Mouse (Mus musculus): ENCODE measurements at regions not wholly inside any gene's neighbourhood (a gene's known extent, or its start where the extent isn't known, plus 50 kb on each side); places are given as distances from the start of the nearest gene placed in this dataset.

DNA sequence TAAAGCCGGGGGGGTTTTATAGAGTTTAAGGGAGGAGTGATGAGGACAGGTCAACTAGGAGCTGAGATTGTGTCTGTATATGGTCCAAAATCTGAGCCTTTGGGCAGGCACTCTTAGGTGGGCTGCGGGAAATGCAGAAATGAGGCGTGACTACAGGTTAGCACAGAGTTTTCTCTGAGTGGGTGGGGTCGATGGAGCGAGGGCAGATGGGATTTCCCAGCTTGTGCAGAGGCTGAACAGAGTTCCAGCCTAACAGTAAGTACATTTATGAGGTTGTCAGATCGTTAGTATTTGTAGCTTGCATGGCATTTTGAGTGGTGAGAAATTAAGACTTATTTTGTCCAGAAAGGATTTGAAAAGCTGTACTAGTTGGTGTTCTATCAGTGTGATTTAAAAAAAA is 1358.4 kb downstream of the Gsdmc2 start:
- H3K9ac ChIP-seq (ENCODE audit: low read depth, poor library complexity, severe bottlenecking): no peak overlapping the region
- H3K27ac ChIP-seq (ENCODE audit: insufficient read depth, low read length): no peak overlapping the region
- no peak for TF ChIP-seq POLR2A (IDR thresholded peaks at IDR 0.05; ENCODE audit: insufficient read depth, low read length)
- TF ChIP-seq CTCF (IDR thresholded peaks at IDR 0.05; ENCODE audit: low read depth, low read length): no peak
- TF ChIP-seq EP300 (IDR thresholded peaks at IDR 0.05; ENCODE audit: insufficient read depth, low read depth, low read length): no peak
- H3K4me1 ChIP-seq (ENCODE audit: control insufficient read depth, insufficient read depth, low read length): no peaks in the 10 kb centered on the region
- no peaks in the 10 kb centered on the region for H3K9me3 ChIP-seq (replicated peaks; ENCODE audit: control insufficient read depth, insufficient read depth, low read length, poor library complexity, severe bottlenecking)
- no peak overlapping the region for H3K4me3 ChIP-seq (ENCODE audit: low read depth, low read length)
- H3K27me3 ChIP-seq (ENCODE audit: control insufficient read depth, insufficient read depth, low read length, poor library complexity, severe bottlenecking): peaks cover 1% of the 10 kb centered on the region; the same call in 1 of the 2 replicates
- no peaks in the 10 kb centered on the region for H3K36me3 ChIP-seq (ENCODE audit: control insufficient read depth, insufficient read depth, low read length, poor library complexity, severe bottlenecking)

DNA sequence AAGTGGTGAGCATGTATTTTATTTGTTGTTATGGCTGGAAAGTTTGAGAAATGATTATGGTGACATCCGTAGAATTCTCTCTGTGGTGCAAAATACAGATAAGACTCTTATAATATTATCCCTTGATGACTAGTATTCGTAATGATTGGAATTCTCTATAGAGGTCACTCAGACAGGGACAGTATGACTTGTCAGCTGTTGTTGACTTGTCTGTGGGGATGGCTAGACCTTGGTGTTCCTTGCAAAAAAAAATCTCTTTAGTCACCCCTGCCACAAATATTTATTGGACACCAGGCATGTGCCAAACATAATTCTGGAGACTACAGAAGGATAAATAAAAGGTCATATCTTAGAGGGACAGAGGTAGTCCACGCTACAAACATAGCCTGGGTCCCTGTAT is 1360.6 kb downstream of the Gsdmc2 start:
- TF ChIP-seq CTCF (IDR thresholded peaks at IDR 0.05; ENCODE audit: low read depth, low read length) (no peak), POLR2A (IDR thresholded peaks at IDR 0.05; ENCODE audit: insufficient read depth, low read length) (no peak), EP300 (IDR thresholded peaks at IDR 0.05; ENCODE audit: insufficient read depth, low read depth, low read length) (no peak)
- no peaks in the 10 kb centered on the region for H3K9me3 ChIP-seq (replicated peaks; ENCODE audit: control insufficient read depth, insufficient read depth, low read length, poor library complexity, severe bottlenecking)
- H3K27ac ChIP-seq (ENCODE audit: insufficient read depth, low read length): no peak overlapping the region
- H3K27me3 ChIP-seq (ENCODE audit: control insufficient read depth, insufficient read depth, low read length, poor library complexity, severe bottlenecking): no peaks in the 10 kb centered on the region
- H3K4me3 ChIP-seq (ENCODE audit: low read depth, low read length): no peak overlapping the region
- no peaks in the 10 kb centered on the region for H3K4me1 ChIP-seq (ENCODE audit: control insufficient read depth, insufficient read depth, low read length)
- no peak overlapping the region for H3K9ac ChIP-seq (ENCODE audit: low read depth, poor library complexity, severe bottlenecking)
- no peaks in the 10 kb centered on the region for H3K36me3 ChIP-seq (ENCODE audit: control insufficient read depth, insufficient read depth, low read length, poor library complexity, severe bottlenecking)

DNA sequence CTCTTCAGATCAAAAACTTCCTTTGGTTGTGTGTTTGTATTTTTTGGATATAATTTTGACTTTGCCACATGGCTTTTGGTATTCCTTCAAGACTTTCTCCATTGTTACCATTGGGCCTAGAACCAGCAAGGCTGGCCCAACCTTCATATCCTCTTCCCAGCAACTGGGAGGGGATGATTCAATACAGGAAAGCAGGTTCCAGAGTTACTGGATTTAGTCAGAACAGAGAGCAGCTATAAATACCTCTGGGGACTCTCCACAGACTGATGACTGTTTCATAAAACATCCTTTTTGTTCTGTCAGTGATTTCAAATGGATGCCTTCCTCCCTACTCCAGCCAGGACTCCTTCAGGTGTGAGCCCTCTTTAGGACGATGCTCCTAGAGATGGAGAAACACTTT is 1361.4 kb downstream of the Gsdmc2 start:
- H3K36me3 ChIP-seq (ENCODE audit: control insufficient read depth, insufficient read depth, low read length, poor library complexity, severe bottlenecking): no peaks in the 10 kb centered on the region
- no peaks in the 10 kb centered on the region for H3K4me1 ChIP-seq (ENCODE audit: control insufficient read depth, insufficient read depth, low read length)
- no peaks in the 10 kb centered on the region for H3K27me3 ChIP-seq (ENCODE audit: control insufficient read depth, insufficient read depth, low read length, poor library complexity, severe bottlenecking)
- H3K9ac ChIP-seq (ENCODE audit: low read depth, poor library complexity, severe bottlenecking): no peak overlapping the region
- TF ChIP-seq POLR2A (IDR thresholded peaks at IDR 0.05; ENCODE audit: insufficient read depth, low read length) (no peak), CTCF (IDR thresholded peaks at IDR 0.05; ENCODE audit: low read depth, low read length) (no peak)
- H3K4me3 ChIP-seq (ENCODE audit: low read depth, low read length): no peak overlapping the region
- no peaks in the 10 kb centered on the region for H3K9me3 ChIP-seq (replicated peaks; ENCODE audit: control insufficient read depth, insufficient read depth, low read length, poor library complexity, severe bottlenecking)
- H3K27ac ChIP-seq (ENCODE audit: insufficient read depth, low read length): no peak overlapping the region

DNA sequence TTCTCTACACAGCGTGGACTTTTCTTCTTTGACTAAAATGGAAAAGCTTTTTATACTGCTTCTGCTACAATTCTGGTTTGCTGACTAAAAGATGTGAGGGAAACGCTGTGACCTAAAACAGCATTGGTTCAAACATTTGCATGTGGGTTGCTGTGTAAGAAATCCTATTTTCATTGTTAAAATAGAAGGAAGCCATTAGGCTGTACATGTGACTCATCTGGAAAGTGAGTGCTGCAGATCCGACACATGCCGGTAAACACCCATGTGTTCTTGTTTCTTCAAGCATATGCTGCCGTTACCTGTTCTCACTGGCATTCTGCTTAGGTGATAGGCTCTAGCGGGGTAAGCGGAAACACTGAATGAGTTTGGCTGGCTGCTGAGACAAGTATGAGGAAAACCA is 1362.6 kb downstream of the Gsdmc2 start:
- H3K4me3 ChIP-seq (ENCODE audit: low read depth, low read length): no peak overlapping the region
- no peaks in the 10 kb centered on the region for H3K9me3 ChIP-seq (replicated peaks; ENCODE audit: control insufficient read depth, insufficient read depth, low read length, poor library complexity, severe bottlenecking)
- no peaks in the 10 kb centered on the region for H3K27me3 ChIP-seq (ENCODE audit: control insufficient read depth, insufficient read depth, low read length, poor library complexity, severe bottlenecking)
- TF ChIP-seq CTCF (IDR thresholded peaks at IDR 0.05; ENCODE audit: low read depth, low read length) (no peak), POLR2A (IDR thresholded peaks at IDR 0.05; ENCODE audit: insufficient read depth, low read length) (no peak), EP300 (IDR thresholded peaks at IDR 0.05; ENCODE audit: insufficient read depth, low read depth, low read length) (no peak)
- no peaks in the 10 kb centered on the region for H3K36me3 ChIP-seq (ENCODE audit: control insufficient read depth, insufficient read depth, low read length, poor library complexity, severe bottlenecking)
- no peaks in the 10 kb centered on the region for H3K4me1 ChIP-seq (ENCODE audit: control insufficient read depth, insufficient read depth, low read length)
- H3K9ac ChIP-seq (ENCODE audit: low read depth, poor library complexity, severe bottlenecking): no peak overlapping the region
- H3K27ac ChIP-seq (ENCODE audit: insufficient read depth, low read length): no peak overlapping the region

DNA sequence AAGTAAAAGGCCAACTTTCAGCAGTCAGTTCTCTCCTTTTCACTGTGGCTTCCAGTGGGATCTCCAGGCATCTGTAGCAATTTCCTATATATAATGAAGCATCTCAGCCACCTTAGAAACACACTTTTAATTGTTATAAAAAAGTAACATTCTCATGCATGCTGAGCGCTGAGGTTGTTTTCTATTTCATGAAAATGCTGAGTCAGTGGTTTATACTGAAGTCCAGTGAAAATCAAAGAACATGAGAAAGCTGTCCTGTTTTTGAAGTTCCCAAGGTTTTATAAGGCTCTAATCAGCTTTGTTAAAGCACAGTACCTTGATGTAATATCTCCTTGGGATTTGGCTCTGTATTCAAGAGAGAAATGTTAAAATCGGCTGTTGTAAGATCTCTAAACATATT is 1367.2 kb downstream of the Gsdmc2 start:
- TF ChIP-seq EP300 (IDR thresholded peaks at IDR 0.05; ENCODE audit: insufficient read depth, low read depth, low read length) (no peak), POLR2A (IDR thresholded peaks at IDR 0.05; ENCODE audit: insufficient read depth, low read length) (no peak), CTCF (IDR thresholded peaks at IDR 0.05; ENCODE audit: low read depth, low read length) (no peak)
- Histone ChIP-seq H3K9ac (ENCODE audit: low read depth, poor library complexity, severe bottlenecking) (no peak overlapping the region), H3K4me1 (ENCODE audit: control insufficient read depth, insufficient read depth, low read length) (no peaks in the 10 kb centered on the region), H3K9me3 (replicated peaks; ENCODE audit: control insufficient read depth, insufficient read depth, low read length, poor library complexity, severe bottlenecking) (no peaks in the 10 kb centered on the region), H3K36me3 (ENCODE audit: control insufficient read depth, insufficient read depth, low read length, poor library complexity, severe bottlenecking) (no peaks in the 10 kb centered on the region), H3K27me3 (ENCODE audit: control insufficient read depth, insufficient read depth, low read length, poor library complexity, severe bottlenecking) (no peaks in the 10 kb centered on the region), H3K4me3 (ENCODE audit: low read depth, low read length) (no peak overlapping the region), H3K27ac (ENCODE audit: insufficient read depth, low read length) (no peak overlapping the region)

DNA sequence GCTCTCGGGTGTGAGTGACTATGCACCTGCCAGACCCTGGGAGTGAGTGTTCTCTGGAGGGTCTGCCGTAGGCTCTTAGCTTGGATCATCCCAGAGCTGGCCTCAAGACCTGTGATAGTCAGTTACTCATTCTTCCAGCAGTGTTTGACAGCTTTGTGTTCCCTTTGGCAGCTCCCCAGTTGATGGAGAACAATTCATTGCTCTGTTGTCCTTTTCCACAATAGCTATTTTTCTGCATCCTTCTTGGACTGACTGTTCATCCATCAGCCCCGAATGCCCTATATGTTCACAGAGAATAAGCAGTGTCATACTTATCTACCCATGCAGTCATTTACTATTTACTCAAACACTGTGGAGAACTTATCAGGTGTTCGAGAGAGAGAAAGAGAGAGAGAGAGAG is 1368.5 kb downstream of the Gsdmc2 start:
- Histone ChIP-seq H3K4me1 (ENCODE audit: control insufficient read depth, insufficient read depth, low read length) (no peaks in the 10 kb centered on the region), H3K4me3 (ENCODE audit: low read depth, low read length) (no peak overlapping the region), H3K9ac (ENCODE audit: low read depth, poor library complexity, severe bottlenecking) (no peak overlapping the region), H3K27me3 (ENCODE audit: control insufficient read depth, insufficient read depth, low read length, poor library complexity, severe bottlenecking) (no peaks in the 10 kb centered on the region), H3K36me3 (ENCODE audit: control insufficient read depth, insufficient read depth, low read length, poor library complexity, severe bottlenecking) (no peaks in the 10 kb centered on the region), H3K27ac (ENCODE audit: insufficient read depth, low read length) (no peak overlapping the region), H3K9me3 (replicated peaks; ENCODE audit: control insufficient read depth, insufficient read depth, low read length, poor library complexity, severe bottlenecking) (no peaks in the 10 kb centered on the region)
- TF ChIP-seq EP300 (IDR thresholded peaks at IDR 0.05; ENCODE audit: insufficient read depth, low read depth, low read length): no peak
- no peak for TF ChIP-seq CTCF (IDR thresholded peaks at IDR 0.05; ENCODE audit: low read depth, low read length)
- TF ChIP-seq POLR2A (IDR thresholded peaks at IDR 0.05; ENCODE audit: insufficient read depth, low read length): no peak
